Mouse (Mus musculus): Measurements from ENCODE around the gene Matk. TPM values are rescaled to one million over a fixed set of nuclear protein-coding genes. Genes with fewer than 3 reads are reported as not detected.
A peak's percentile ranks its signal among the peaks of the same experiment; 100 is the strongest.

Gene Matk
- total and polyA plus RNA-seq, 3 experiments: 0.23 to 1.0 TPM; not detected in 1

DNA sequence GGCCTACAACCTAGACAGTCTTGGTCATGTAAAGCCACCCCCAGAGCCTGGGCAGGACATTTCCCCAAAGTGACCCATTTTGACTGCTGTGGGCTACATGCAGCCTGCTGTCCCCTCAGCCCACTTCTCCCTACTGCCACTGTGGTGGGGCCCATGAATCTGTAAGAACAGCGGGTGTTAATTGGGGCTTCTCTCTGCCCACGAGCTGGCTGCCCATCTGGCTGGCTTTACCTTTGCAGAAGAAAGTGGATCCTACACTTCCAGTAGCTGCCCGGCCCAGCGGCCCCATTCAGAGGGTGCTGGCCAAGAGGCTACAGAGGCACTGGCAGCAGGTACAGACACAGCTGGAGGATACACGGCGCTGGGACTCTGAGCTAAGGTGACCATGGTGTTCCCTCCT lies 7.6 kb upstream of the Matk start:
- no peak overlapping the region for H3K27ac ChIP-seq (ENCODE audit: control insufficient read depth, low read depth, low read length)
- DNase-seq (ENCODE audit: low read depth, low spot score): no peak
- no peak for TF ChIP-seq MXI1 (IDR thresholded peaks at IDR 0.05; ENCODE audit: low read depth, low read length)
- TF ChIP-seq TBP (IDR thresholded peaks at IDR 0.05; ENCODE audit: low read depth, low read length): no peak
- TF ChIP-seq JUND (IDR thresholded peaks at IDR 0.05; ENCODE audit: low read depth, low read length): no peak
- TF ChIP-seq ELF1 (IDR thresholded peaks at IDR 0.05; ENCODE audit: low read depth, low read length): no peak
- TF ChIP-seq KAT2A (conservative IDR thresholded peaks at IDR 0.05; ENCODE audit: low read depth, low read length): no peak
- no peak for TF ChIP-seq CHD2 (IDR thresholded peaks at IDR 0.05; ENCODE audit: low read length)
- TF ChIP-seq CTCF (IDR thresholded peaks at IDR 0.05 in 2 of 3, conservative IDR thresholded peaks at IDR 0.05 in 1 of 3; ENCODE audit: control insufficient read depth in 1 of 3, insufficient read depth in 1 of 3, low read depth in 2 of 3, low read length in 3 of 3, poor library complexity in 1 of 3, severe bottlenecking in 1 of 3): no peak
- no peak for TF ChIP-seq SMC3 (IDR thresholded peaks at IDR 0.05; ENCODE audit: low read depth, low read length)
- no peak for TF ChIP-seq CHD1 (IDR thresholded peaks at IDR 0.05; ENCODE audit: low read depth, low read length)
- TF ChIP-seq EP300 (IDR thresholded peaks at IDR 0.05; ENCODE audit: low read depth in 1 of 2, low read length in 2 of 2): no peak
- no peak for TF ChIP-seq MYC (IDR thresholded peaks at IDR 0.05; ENCODE audit: low read depth, low read length)
- no peak for TF ChIP-seq GABPA (IDR thresholded peaks at IDR 0.05; ENCODE audit: low read depth, low read length)
- TF ChIP-seq HCFC1 (IDR thresholded peaks at IDR 0.05; ENCODE audit: low read depth, low read length): no peak
- no peak for TF ChIP-seq POLR2AphosphoS5 (IDR thresholded peaks at IDR 0.05; ENCODE audit: borderline replicate concordance, low read depth, low read length)
- TF ChIP-seq RAD21 (IDR thresholded peaks at IDR 0.05; ENCODE audit: low read depth, low read length): no peak
- no peaks in the 10 kb centered on the region for H3K79me2 ChIP-seq (ENCODE audit: control insufficient read depth, insufficient read depth, low read length, poor library complexity)
- H3K9me3 ChIP-seq (replicated peaks; ENCODE audit: insufficient read depth, low read length): no peaks in the 10 kb centered on the region
- H3K9ac ChIP-seq (ENCODE audit: control insufficient read depth, low read depth, low read length, poor library complexity, severe bottlenecking): peak overlapping the region; percentile 16; the same call in 1 of the 2 replicates
- peaks cover 0 to 2% of the 10 kb centered on the region in 2 experiments; a peak in 1 of 4 replicates for H3K36me3 ChIP-seq (ENCODE audit: control insufficient read depth in 1 of 2, insufficient read depth in 2 of 2, low read length in 2 of 2)
- no peaks in the 10 kb centered on the region for H3K27me3 ChIP-seq (ENCODE audit: control insufficient read depth in 1 of 2, insufficient read depth in 2 of 2, low read length in 2 of 2)
- H3K4me1 ChIP-seq (ENCODE audit: control insufficient read depth in 1 of 2, insufficient read depth in 2 of 2, low read length in 2 of 2): peaks cover 0 to 8% of the 10 kb centered on the region in 2 experiments; a peak in 2 of 4 replicates
- H3K4me3 ChIP-seq (ENCODE audit: control insufficient read depth in 1 of 2, insufficient read depth in 1 of 2, low read depth in 2 of 2, low read length in 2 of 2): no peak overlapping the region

GRCm38 (mm10) chr10:81247804-81248203 lies 4.9 kb upstream of the Matk start:
- H3K9ac ChIP-seq (ENCODE audit: control insufficient read depth, low read depth, low read length, poor library complexity, severe bottlenecking): no peak overlapping the region
- H3K4me3 ChIP-seq (ENCODE audit: control insufficient read depth in 1 of 2, insufficient read depth in 1 of 2, low read depth in 2 of 2, low read length in 2 of 2): no peak overlapping the region
- H3K27ac ChIP-seq (ENCODE audit: control insufficient read depth, low read depth, low read length): no peak overlapping the region
- TF ChIP-seq MEF2A (IDR thresholded peaks at IDR 0.05; ENCODE audit: extremely low read depth, insufficient replicate concordance, low read depth, low read length, poor library complexity, severe bottlenecking) (no peak), EP300 (IDR thresholded peaks at IDR 0.05; ENCODE audit: low read depth in 1 of 2, low read length in 2 of 2) (no peak), SMC3 (IDR thresholded peaks at IDR 0.05; ENCODE audit: low read depth, low read length) (no peak), CTCF (IDR thresholded peaks at IDR 0.05 in 2 of 3, conservative IDR thresholded peaks at IDR 0.05 in 1 of 3; ENCODE audit: control insufficient read depth in 1 of 3, insufficient read depth in 1 of 3, low read depth in 2 of 3, low read length in 3 of 3, poor library complexity in 1 of 3, severe bottlenecking in 1 of 3) (no peak), MAFK (IDR thresholded peaks at IDR 0.05; ENCODE audit: borderline replicate concordance, low read depth, low read length) (no peak), MAZ (IDR thresholded peaks at IDR 0.05; ENCODE audit: low read depth, low read length) (no peak), TBP (IDR thresholded peaks at IDR 0.05; ENCODE audit: low read depth, low read length) (no peak), MYC (IDR thresholded peaks at IDR 0.05; ENCODE audit: low read depth, low read length) (no peak), MAX (IDR thresholded peaks at IDR 0.05; ENCODE audit: low read length) (no peak), NELFE (IDR thresholded peaks at IDR 0.05; ENCODE audit: low read depth, low read length) (no peak), HCFC1 (IDR thresholded peaks at IDR 0.05; ENCODE audit: low read depth, low read length) (no peak), TCF12 (IDR thresholded peaks at IDR 0.05; ENCODE audit: low read depth, low read length) (no peak), ETS1 (IDR thresholded peaks at IDR 0.05; ENCODE audit: low read depth, low read length) (no peak)
- no peak for DNase-seq (ENCODE audit: low read depth, low spot score)
- H3K79me2 ChIP-seq (ENCODE audit: control insufficient read depth, insufficient read depth, low read length, poor library complexity): no peaks in the 10 kb centered on the region
- H3K36me3 ChIP-seq (ENCODE audit: control insufficient read depth in 1 of 2, insufficient read depth in 2 of 2, low read length in 2 of 2): peaks cover 0 to 2% of the 10 kb centered on the region in 2 experiments; a peak in 1 of 4 replicates
- no peaks in the 10 kb centered on the region for H3K9me3 ChIP-seq (replicated peaks; ENCODE audit: insufficient read depth, low read length)
- H3K4me1 ChIP-seq (ENCODE audit: control insufficient read depth in 1 of 2, insufficient read depth in 2 of 2, low read length in 2 of 2): peaks cover 0 to 8% of the 10 kb centered on the region in 2 experiments; a peak in 2 of 4 replicates
- H3K27me3 ChIP-seq (ENCODE audit: control insufficient read depth in 1 of 2, insufficient read depth in 2 of 2, low read length in 2 of 2): no peaks in the 10 kb centered on the region
